Mouse (Mus musculus) sigmoid colon, adult 10 weeks (tissue): ENCODE measurements around the gene Rbsn. TPM values are rescaled to one million over a fixed set of nuclear protein-coding genes. Genes with fewer than 3 reads are reported as not detected.

ENCODE experiments used
- polyA plus RNA-seq: library from polyadenylated mRNA; stranded (reverse); fragments of 350-450 nt; fragmentation: Illumina TruSeq; extraction: RNeasy Lipid Tissue Mini Kit (QIAGEN cat#74804); gene quantifications from one replicate; pipeline ENCODE4 v1.2.3, GENCODE M21; 2014; ENCODE audit warnings: low read depth, low replicate concordance

Rbsn gene
- 17.7 TPM for polyA plus RNA-seq

GRCm38 (mm10) chr6:92214773-92215449 is at the start of gene Rbsn:
TSS of gene Rbsn (minus strand) at chr6:92214925.

GRCm38 (mm10) chr6:92244591-92244990 is 29.9 kb upstream of the Rbsn start, which contains the start of gene Trh:
TSS of gene Trh (minus strand) at chr6:92244650.

DNA sequence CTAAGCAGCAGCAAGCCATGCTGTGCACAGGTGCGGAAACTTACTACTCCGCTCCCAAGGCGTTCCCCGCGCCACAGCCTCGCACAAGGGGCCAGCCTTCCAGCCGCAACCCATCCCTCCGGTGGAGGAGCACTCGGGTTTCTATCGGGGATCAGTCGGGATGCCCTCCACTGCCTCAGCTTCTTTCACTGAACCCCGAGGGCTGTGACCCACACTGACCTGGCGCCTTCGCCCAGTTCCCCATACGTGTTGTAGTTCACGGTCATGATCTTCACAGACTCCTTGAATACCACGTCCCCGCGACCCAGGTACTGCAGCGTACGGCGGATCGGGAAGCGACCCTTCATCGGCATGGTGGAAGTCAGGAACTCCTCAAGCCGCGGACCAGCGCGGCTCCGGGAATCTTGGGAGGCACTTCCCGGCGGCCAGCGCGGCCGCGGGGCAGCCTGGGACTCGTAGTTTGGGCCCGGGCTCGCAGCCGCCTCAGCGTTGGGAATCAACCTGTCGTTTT is 31.0 kb downstream of the Rbsn start, which contains the start of gene Mrps25:
Gene Mrps25 (minus strand): TSS at position 413 of the 511 bp plus-strand sequence.

Other genes with a start within 250 kb of the Rbsn start
- 5.0 TPM for gene Fgd5, start 236.0 kb downstream of the Rbsn start, polyA plus RNA-seq
- 53.1 TPM for gene Nr2c2, start 123.5 kb downstream of the Rbsn start, polyA plus RNA-seq
- gene Mrps25, start 30.9 kb downstream of the Rbsn start, polyA plus RNA-seq = 8.6 TPM
- not detected for gene Trh, start 29.7 kb upstream of the Rbsn start, polyA plus RNA-seq